Mouse (Mus musculus): Measurements from ENCODE around the gene Smg6. TPM values are rescaled to one million over a fixed set of nuclear protein-coding genes. Genes with fewer than 3 reads are reported as not detected.
"Not testable (repeated sequence)": the region's sequence is repeated elsewhere in the genome, so short reads cannot be mapped to it uniquely, and the experiment has no call there.

The Smg6 gene
- polyA plus RNA-seq, 1 experiment from 2014 or later: 19.9 TPM

DNA sequence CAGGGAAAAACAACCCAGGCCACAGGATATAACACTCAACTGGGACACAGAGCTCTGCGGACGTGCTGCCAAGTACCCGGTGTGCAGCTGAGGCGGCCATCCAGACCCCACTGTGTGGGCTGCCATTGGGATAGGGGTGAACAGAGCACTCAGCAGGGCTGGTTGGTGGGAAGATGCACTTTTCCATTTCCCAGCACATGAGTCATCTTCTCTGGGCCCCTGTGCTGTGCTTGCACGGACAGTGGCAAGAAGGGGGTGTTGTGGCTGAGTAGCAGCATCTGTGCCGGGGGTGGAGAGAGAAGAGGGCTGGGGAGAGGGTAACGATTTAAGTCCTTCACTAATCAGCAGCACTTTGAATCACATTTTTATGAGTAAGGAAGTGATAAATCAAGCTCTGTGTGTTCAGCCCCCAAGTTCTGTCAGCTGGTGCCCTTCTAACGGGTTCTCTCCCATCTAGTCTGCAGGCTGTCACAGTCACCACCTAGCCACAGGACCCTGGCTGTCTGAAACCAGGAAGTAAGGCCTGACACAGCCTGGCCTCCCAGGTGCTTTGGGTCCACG is 66.9 kb downstream of the Smg6 start:
- H3K27me3 ChIP-seq (ENCODE audit: control insufficient read depth, insufficient read depth, low read length): no peaks in the 10 kb centered on the region
- peaks cover 12% of the 10 kb centered on the region for H3K36me3 ChIP-seq (ENCODE audit: control insufficient read depth, insufficient read depth, low read length)
- 53% methylated on average over 9 of the region's 9 CpGs for WGBS
- no peak overlapping the region for H3K9ac ChIP-seq (replicated peaks; ENCODE audit: low read depth, low read length)
- no peak overlapping the region for H3K4me3 ChIP-seq (ENCODE audit: low read depth, low read length)
- H3K4me2 ChIP-seq (replicated peaks; ENCODE audit: low read depth, low read length): no peak overlapping the region
- peaks cover 18% of the 10 kb centered on the region; the same call in 1 of the 2 replicates for H3K4me1 ChIP-seq (ENCODE audit: control insufficient read depth, insufficient read depth, low read length)
- no peaks in the 10 kb centered on the region for H3K9me3 ChIP-seq (ENCODE audit: control insufficient read depth, low read depth, low read length)
- H3K27ac ChIP-seq (ENCODE audit: low read length): peak overlapping the region; percentile 85
- no peak; the same call in 1 of the 2 replicates for ATAC-seq (ENCODE audit: insufficient number of reproducible peaks, insufficient read depth, low FRiP score, low read depth)

- H3K36me3 ChIP-seq (ENCODE audit: control insufficient read depth, insufficient read depth, low read length): peaks cover 12% of the 10 kb centered on the region
- no peak for ATAC-seq (ENCODE audit: insufficient number of reproducible peaks, insufficient read depth, low FRiP score, low read depth)
- no peak overlapping the region for H3K4me3 ChIP-seq (ENCODE audit: low read depth, low read length)
- no peak overlapping the region for H3K27ac ChIP-seq (ENCODE audit: low read length)
- no peaks in the 10 kb centered on the region for H3K9me3 ChIP-seq (ENCODE audit: control insufficient read depth, low read depth, low read length)
- no peaks in the 10 kb centered on the region for H3K27me3 ChIP-seq (ENCODE audit: control insufficient read depth, insufficient read depth, low read length)
- no peak overlapping the region for H3K9ac ChIP-seq (replicated peaks; ENCODE audit: low read depth, low read length)
- no peak overlapping the region for H3K4me2 ChIP-seq (replicated peaks; ENCODE audit: low read depth, low read length)
- 78% methylated on average over 1 of the region's 1 CpGs for WGBS
- H3K4me1 ChIP-seq (ENCODE audit: control insufficient read depth, insufficient read depth, low read length): peaks cover 9% of the 10 kb centered on the region; the same call in 1 of the 2 replicates
Observed at GRCm38 (mm10) chr11:74994141-74994540, 68.5 kb downstream of the Smg6 start.

DNA sequence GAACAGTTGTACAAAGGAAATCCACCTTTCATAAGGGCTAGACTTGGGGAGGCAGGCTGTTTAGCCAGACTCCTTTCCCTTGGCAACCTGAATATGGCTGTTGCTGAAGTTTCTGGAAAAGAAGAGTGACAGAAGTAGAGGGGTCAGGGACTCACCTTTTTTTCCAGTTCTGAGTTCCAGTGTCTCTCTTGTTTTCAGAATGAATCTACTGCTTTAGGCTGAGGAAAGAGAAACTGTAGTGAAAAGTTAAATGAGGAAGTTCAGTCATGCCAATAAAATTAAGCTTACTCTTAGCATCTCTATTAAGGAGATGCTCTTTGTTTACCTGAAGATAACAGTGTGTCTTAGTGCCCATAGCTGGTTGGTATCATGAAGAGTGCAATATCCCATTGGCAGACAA is 69.2 kb downstream of the Smg6 start:
- Histone ChIP-seq H3K4me3 (ENCODE audit: low read depth, low read length) (no peak overlapping the region), H3K36me3 (ENCODE audit: control insufficient read depth, insufficient read depth, low read length) (peaks cover 12% of the 10 kb centered on the region), H3K4me2 (replicated peaks; ENCODE audit: low read depth, low read length) (no peak overlapping the region), H3K4me1 (ENCODE audit: control insufficient read depth, insufficient read depth, low read length) (peaks cover 9% of the 10 kb centered on the region; the same call in 1 of the 2 replicates), H3K9ac (replicated peaks; ENCODE audit: low read depth, low read length) (no peak overlapping the region), H3K9me3 (ENCODE audit: control insufficient read depth, low read depth, low read length) (no peaks in the 10 kb centered on the region), H3K27me3 (ENCODE audit: control insufficient read depth, insufficient read depth, low read length) (no peaks in the 10 kb centered on the region), H3K27ac (ENCODE audit: low read length) (no peak overlapping the region)
- ATAC-seq (ENCODE audit: insufficient number of reproducible peaks, insufficient read depth, low FRiP score, low read depth): no peak

- 75% methylated on average over 1 of the region's 1 CpGs for WGBS
Observed at GRCm38 (mm10) chr11:74996482-74996881, 70.9 kb downstream of the Smg6 start.

GRCm38 (mm10) chr11:75000869-75001653 is 75.4 kb downstream of the Smg6 start:
- Histone ChIP-seq H3K9ac (replicated peaks; ENCODE audit: low read depth, low read length) (no peak overlapping the region), H3K4me3 (ENCODE audit: low read depth, low read length) (no peak overlapping the region), H3K4me1 (ENCODE audit: control insufficient read depth, insufficient read depth, low read length) (no peaks in the 10 kb centered on the region), H3K27ac (ENCODE audit: low read length) (peak overlapping the region; percentile 48), H3K4me2 (replicated peaks; ENCODE audit: low read depth, low read length) (no peak overlapping the region), H3K27me3 (ENCODE audit: control insufficient read depth, insufficient read depth, low read length) (no peaks in the 10 kb centered on the region), H3K36me3 (ENCODE audit: control insufficient read depth, insufficient read depth, low read length) (no peaks in the 10 kb centered on the region; the same call in 1 of the 2 replicates), H3K9me3 (ENCODE audit: control insufficient read depth, low read depth, low read length) (no peaks in the 10 kb centered on the region)
- 46% methylated on average over 10 of the region's 10 CpGs for WGBS
- no peak for ATAC-seq (ENCODE audit: insufficient number of reproducible peaks, insufficient read depth, low FRiP score, low read depth)

More at GRCm38 (mm10) chr11:74996482-74996881, 70.9 kb downstream of the Smg6 start:
- H3K4me1 ChIP-seq (ENCODE audit: control insufficient read depth, insufficient read depth, low read length): peaks cover 9% of the 10 kb centered on the region; the same call in 1 of the 2 replicates
- H3K27me3 ChIP-seq (ENCODE audit: control insufficient read depth, insufficient read depth, low read length): no peaks in the 10 kb centered on the region
- H3K9me3 ChIP-seq (ENCODE audit: control insufficient read depth, low read depth, low read length): no peaks in the 10 kb centered on the region
- H3K4me2 ChIP-seq (replicated peaks; ENCODE audit: low read depth, low read length): no peak overlapping the region
- H3K4me3 ChIP-seq (ENCODE audit: low read depth, low read length): no peak overlapping the region
- H3K9ac ChIP-seq (replicated peaks; ENCODE audit: low read depth, low read length): no peak overlapping the region
- peak overlapping the region; percentile 48; the same call in 1 of the 2 replicates for H3K27ac ChIP-seq (ENCODE audit: low read length)
- ATAC-seq (ENCODE audit: insufficient number of reproducible peaks, insufficient read depth, low FRiP score, low read depth): no peak
- H3K36me3 ChIP-seq (ENCODE audit: control insufficient read depth, insufficient read depth, low read length): peaks cover 1% of the 10 kb centered on the region

- no peaks in the 10 kb centered on the region for H3K27me3 ChIP-seq (ENCODE audit: control insufficient read depth, insufficient read depth, low read length)
- no peak overlapping the region for H3K9ac ChIP-seq (replicated peaks; ENCODE audit: low read depth, low read length)
- no peak overlapping the region for H3K4me3 ChIP-seq (ENCODE audit: low read depth, low read length)
- no peak overlapping the region for H3K27ac ChIP-seq (ENCODE audit: low read length)
- no peaks in the 10 kb centered on the region for H3K36me3 ChIP-seq (ENCODE audit: control insufficient read depth, insufficient read depth, low read length)
- WGBS: 64% methylated on average over 2 of the region's 2 CpGs
- H3K4me1 ChIP-seq (ENCODE audit: control insufficient read depth, insufficient read depth, low read length): 0 out of 2 replicates have a peak, but pooled peaks cover 4% of the 10 kb centered on the region
- H3K4me2 ChIP-seq (replicated peaks; ENCODE audit: low read depth, low read length): no peak overlapping the region
- H3K9me3 ChIP-seq (ENCODE audit: control insufficient read depth, low read depth, low read length): no peaks in the 10 kb centered on the region
- ATAC-seq (ENCODE audit: insufficient number of reproducible peaks, insufficient read depth, low FRiP score, low read depth): no peak
Observed at GRCm38 (mm10) chr11:75008270-75008669, 82.6 kb downstream of the Smg6 start.

DNA sequence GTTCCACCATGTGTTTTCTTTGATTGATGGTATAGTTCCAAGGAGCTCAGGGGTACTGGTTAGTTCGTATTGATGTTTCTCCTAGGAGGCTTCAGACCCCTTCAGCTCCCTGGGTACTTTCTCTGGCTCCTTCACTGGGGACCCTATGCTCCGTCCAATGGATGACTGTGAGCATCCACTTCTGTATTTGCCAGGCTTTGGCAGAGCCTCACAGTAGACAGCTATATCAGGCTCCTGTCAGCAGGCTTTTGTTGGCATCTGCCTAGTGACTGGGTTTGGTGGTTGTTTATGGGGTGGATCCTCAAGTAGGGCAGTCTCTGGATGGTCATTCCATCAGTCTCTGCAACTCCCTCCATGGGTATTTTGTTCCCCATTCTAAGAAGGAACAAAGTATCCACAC is 83.9 kb downstream of the Smg6 start:
- H3K9ac ChIP-seq (replicated peaks; ENCODE audit: low read depth, low read length); H3K9me3 ChIP-seq (ENCODE audit: control insufficient read depth, low read depth, low read length); H3K36me3 ChIP-seq (ENCODE audit: control insufficient read depth, insufficient read depth, low read length); H3K27me3 ChIP-seq (ENCODE audit: control insufficient read depth, insufficient read depth, low read length); H3K27ac ChIP-seq (ENCODE audit: low read length); ATAC-seq (ENCODE audit: insufficient number of reproducible peaks, insufficient read depth, low FRiP score, low read depth); H3K4me2 ChIP-seq (replicated peaks; ENCODE audit: low read depth, low read length); H3K4me3 ChIP-seq (ENCODE audit: low read depth, low read length): not testable (repeated sequence)
- H3K4me1 ChIP-seq (ENCODE audit: control insufficient read depth, insufficient read depth, low read length): peaks cover 13% of the 10 kb centered on the region; the same call in 1 of the 2 replicates
- 91% methylated on average over 2 of the region's 2 CpGs for WGBS

DNA sequence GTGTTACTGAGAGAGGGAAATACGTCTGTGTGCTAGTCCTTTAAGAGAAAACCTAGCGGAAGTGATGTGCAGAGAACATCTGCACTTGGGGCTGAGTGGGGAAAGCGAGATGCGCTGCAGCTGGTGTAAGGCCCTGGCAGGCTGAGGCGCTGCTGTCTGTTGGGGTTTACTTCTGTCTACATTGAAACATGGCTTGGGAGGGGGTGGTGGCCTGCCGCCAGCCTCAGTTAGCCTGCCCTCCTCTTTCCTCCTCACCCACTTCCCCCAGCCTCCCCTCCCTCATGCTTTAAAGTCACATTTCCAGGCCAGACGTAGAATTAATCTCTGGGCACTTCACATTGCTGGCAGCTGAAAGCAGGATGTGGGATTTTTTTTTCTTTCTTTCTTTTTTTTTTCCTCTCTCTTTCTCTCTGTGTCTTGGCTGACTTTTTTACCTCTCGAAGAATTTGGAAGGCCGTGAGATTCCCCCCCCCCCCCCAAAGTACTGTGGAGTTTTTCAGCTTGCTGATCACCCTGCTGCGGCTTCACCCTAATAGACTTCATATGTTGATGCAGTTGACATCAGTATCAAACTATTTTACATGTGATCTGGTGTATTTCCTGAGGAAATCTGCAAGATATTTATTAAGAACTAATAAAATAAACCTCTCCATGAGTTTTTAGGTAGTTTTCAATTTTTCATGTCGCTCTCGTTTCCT is 87.5 kb downstream of the Smg6 start:
- 23% methylated on average over 12 of the region's 12 CpGs for WGBS
- Histone ChIP-seq H3K9ac (replicated peaks; ENCODE audit: low read depth, low read length) (no peak overlapping the region), H3K4me2 (replicated peaks; ENCODE audit: low read depth, low read length) (0 out of 2 replicates have a peak overlapping the region, but pooled peaks have one; percentile 4), H3K27ac (ENCODE audit: low read length) (peak overlapping the region; percentile 91), H3K4me1 (ENCODE audit: control insufficient read depth, insufficient read depth, low read length) (peaks cover 45% of the 10 kb centered on the region; the same call in 1 of the 2 replicates), H3K9me3 (ENCODE audit: control insufficient read depth, low read depth, low read length) (no peaks in the 10 kb centered on the region), H3K4me3 (ENCODE audit: low read depth, low read length) (no peak overlapping the region), H3K27me3 (ENCODE audit: control insufficient read depth, insufficient read depth, low read length) (no peaks in the 10 kb centered on the region), H3K36me3 (ENCODE audit: control insufficient read depth, insufficient read depth, low read length) (no peaks in the 10 kb centered on the region)
- peak; percentile 89 for ATAC-seq (ENCODE audit: insufficient number of reproducible peaks, insufficient read depth, low FRiP score, low read depth)

All from stomach, embryonic 14.5 days (tissue).